Mouse (Mus musculus) small intestine, adult 2 months (tissue): ENCODE measurements around the gene Fnbp1l. TPM values are rescaled to one million over a fixed set of nuclear protein-coding genes. Genes with fewer than 3 reads are reported as not detected.

Source experiments
- H3K27ac ChIP-seq: fragments of 200-500 bp; 2 replicates; pipeline ENCODE4 v1.5.1; 2012; ENCODE audit warnings: low read depth, low read length, control low read depth, inconsistent platforms; ENCODE audit not compliant: insufficient read depth
- H3K27me3 ChIP-seq: fragments of 200-500 bp; 2 replicates; pipeline ENCODE4 v1.6.1; 2012; ENCODE audit warnings: mild to moderate bottlenecking, moderate library complexity, low read length, inconsistent platforms; ENCODE audit not compliant: control insufficient read depth, insufficient read depth
- H3K36me3 ChIP-seq: fragments of 200-500 bp; 2 replicates; pipeline ENCODE4 v1.6.1; 2012; ENCODE audit warnings: mild to moderate bottlenecking, low read length, control low read depth, inconsistent platforms; ENCODE audit not compliant: control insufficient read depth, insufficient read depth
- H3K4me1 ChIP-seq: fragments of 200-500 bp; 2 replicates; pipeline ENCODE4 v1.6.1; 2012; ENCODE audit warnings: low read length, inconsistent platforms, mixed read lengths; ENCODE audit not compliant: control insufficient read depth, insufficient read depth, insufficient read length
- H3K4me3 ChIP-seq: fragments of 200-500 bp; 2 replicates; pipeline ENCODE4 v1.5.1; 2012; ENCODE audit warnings: low read depth, mild to moderate bottlenecking, control low read depth, inconsistent platforms, low read length, moderate library complexity
- CTCF ChIP-seq: fragments of 200-500 bp; IDR thresholded peaks from 2 replicates; pipeline ENCODE4 v1.5.1; 2012; ENCODE audit warnings: low read depth, mild to moderate bottlenecking, control low read depth, inconsistent platforms, low read length, moderate library complexity, mixed read lengths; ENCODE audit not compliant: insufficient replicate concordance, insufficient read length; ENCODE audit errors: extremely low read depth
- POLR2A ChIP-seq: fragments of 200-500 bp; IDR thresholded peaks from 2 replicates; pipeline ENCODE4 v1.6.1; 2012; ENCODE audit warnings: low read depth, mild to moderate bottlenecking, control low read depth, inconsistent platforms, low read length, moderate library complexity
- WGBS: fragments of 180-500 bp; shearing (Covaris S2); methylation state at CpG from one replicate; pipeline ENCODE4 v1.1.7; 2018; 5-methylcytosine and 5-hydroxymethylcytosine counted together
- polyA plus RNA-seq: library from polyadenylated mRNA; depleted of rRNA; stranded (reverse); fragments of >200 nt; gene quantifications from 2 replicates; pipeline ENCODE4 v1.2.3, GENCODE M21; 2012

Fnbp1l gene
- polyA plus RNA-seq, 1 experiment: 9.0 TPM

GRCm38 (mm10) chr3:122619931-122620284, 393 bp upstream of the Fnbp1l start:
- no peaks in the 10 kb centered on the region for H3K27me3 ChIP-seq
- H3K36me3 ChIP-seq: no peaks in the 10 kb centered on the region
- peak overlapping the region; percentile 88 for H3K4me3 ChIP-seq
- H3K4me1 ChIP-seq: peaks cover 5% of the 10 kb centered on the region; the same call in 1 of the 2 replicates
- H3K27ac ChIP-seq: peak overlapping the region; percentile 99
- WGBS: under 1% methylated on average over 20 of the region's 20 CpGs
- TF ChIP-seq POLR2A (no peak), CTCF (no peak)

GRCm38 (mm10) chr3:122618402-122618801, 1.1 kb downstream of the Fnbp1l start:
- peak; percentile 50; the same call in 1 of the 2 replicates for TF ChIP-seq CTCF
- peak; percentile 51; the same call in 1 of the 2 replicates for TF ChIP-seq POLR2A
- H3K36me3 ChIP-seq: no peaks in the 10 kb centered on the region
- peak overlapping the region; percentile 94 for H3K27ac ChIP-seq
- 1% methylated on average over 30 of the region's 30 CpGs for WGBS
- peaks cover 5% of the 10 kb centered on the region; the same call in 1 of the 2 replicates for H3K4me1 ChIP-seq
- H3K4me3 ChIP-seq: peak overlapping the region; percentile 88
- no peaks in the 10 kb centered on the region for H3K27me3 ChIP-seq

- no peak overlapping the region for H3K27ac ChIP-seq
- 39% methylated on average over 9 of the region's 9 CpGs for WGBS
- H3K27me3 ChIP-seq: no peaks in the 10 kb centered on the region
- peak overlapping the region; percentile 88; the same call in 1 of the 2 replicates for H3K4me3 ChIP-seq
- H3K4me1 ChIP-seq: peaks cover 5% of the 10 kb centered on the region; the same call in 1 of the 2 replicates
- H3K36me3 ChIP-seq: no peaks in the 10 kb centered on the region
- TF ChIP-seq CTCF (no peak), POLR2A (no peak)
Measured at GRCm38 (mm10) chr3:122617613-122618340, 1.7 kb downstream of the Fnbp1l start.

GRCm38 (mm10) chr3:122612537-122612936, 7.0 kb downstream of the Fnbp1l start:
- TF ChIP-seq CTCF (no peak), POLR2A (no peak)
- Histone ChIP-seq H3K36me3 (no peaks in the 10 kb centered on the region), H3K27me3 (no peaks in the 10 kb centered on the region), H3K4me1 (peaks cover 2% of the 10 kb centered on the region; the same call in 1 of the 2 replicates), H3K27ac (no peak overlapping the region), H3K4me3 (no peak overlapping the region)
- 31% methylated on average over 6 of the region's 6 CpGs for WGBS

GRCm38 (mm10) chr3:122611761-122612160, 7.8 kb downstream of the Fnbp1l start:
- Histone ChIP-seq H3K27me3 (no peaks in the 10 kb centered on the region), H3K4me3 (no peak overlapping the region), H3K4me1 (no peaks in the 10 kb centered on the region; the same call in 1 of the 2 replicates), H3K27ac (no peak overlapping the region), H3K36me3 (no peaks in the 10 kb centered on the region)
- TF ChIP-seq CTCF: no peak
- TF ChIP-seq POLR2A: no peak
- 33% methylated on average over 5 of the region's 5 CpGs for WGBS

- H3K36me3 ChIP-seq: no peaks in the 10 kb centered on the region
- no peak overlapping the region for H3K27ac ChIP-seq
- WGBS: 29% methylated on average over 10 of the region's 10 CpGs
- H3K27me3 ChIP-seq: no peaks in the 10 kb centered on the region
- H3K4me3 ChIP-seq: no peak overlapping the region
- H3K4me1 ChIP-seq: peaks cover 11% of the 10 kb centered on the region; the same call in 1 of the 2 replicates
- TF ChIP-seq CTCF (no peak), POLR2A (no peak)
Measured at GRCm38 (mm10) chr3:122606105-122606801, 13.3 kb downstream of the Fnbp1l start.

- 26% methylated on average over 4 of the region's 4 CpGs for whole genome bisulfite sequencing
- Histone ChIP-seq H3K4me1 (peaks cover 13% of the 10 kb centered on the region; the same call in 1 of the 2 replicates), H3K27me3 (no peaks in the 10 kb centered on the region), H3K36me3 (no peaks in the 10 kb centered on the region), H3K4me3 (no peak overlapping the region), H3K27ac (no peak overlapping the region)
- TF ChIP-seq POLR2A: no peak
- TF ChIP-seq CTCF: no peak
Measured at GRCm38 (mm10) chr3:122603229-122603628, 16.3 kb downstream of the Fnbp1l start.
